Mouse (Mus musculus) left cerebral cortex, adult 8-10 months (tissue): ENCODE results near the gene Rcan1. TPM values are rescaled to one million over a fixed set of nuclear protein-coding genes. Genes with fewer than 3 reads are reported as not detected.
"Not testable (repeated sequence)": the region's sequence is repeated elsewhere in the genome, so short reads cannot be mapped to it uniquely, and the experiment has no call there.

Source experiments
- DNase-seq, 2 experiments: peaks; one replicate each; pipeline ENCODE4 v3.0.0; 2022; ENCODE audit warnings: low spot score in 2 of 2
- total RNA-seq, 4 experiments: library from RNA; stranded (reverse); gene quantifications; 2 replicates each; pipeline ENCODE4 v1.2.4; 2022

Rcan1 gene
- 10 to 100 TPM; 50.9 to 58.6 (median 52.5) TPM for total RNA-seq

DNA sequence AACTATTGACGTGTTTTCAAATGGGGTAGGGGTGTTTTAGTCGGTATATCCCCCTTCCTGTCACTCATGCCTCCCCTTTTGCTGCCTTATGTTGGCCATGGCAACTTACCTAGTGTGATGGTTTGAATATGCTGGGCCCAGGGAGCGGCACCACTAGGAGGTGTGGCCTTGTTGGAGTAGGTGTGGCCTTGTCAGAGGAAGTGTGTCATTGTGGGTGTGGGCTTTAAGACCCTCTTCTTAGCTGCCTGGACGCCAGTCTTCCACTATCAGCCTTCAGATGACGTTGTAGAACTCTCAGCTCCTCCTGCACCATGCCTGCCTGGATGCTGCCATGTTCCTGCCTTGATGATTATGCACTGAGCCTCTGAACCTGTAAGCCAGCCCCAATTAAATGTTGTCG lies at the start of gene Rcan1:
Rcan1 (minus strand) TSS at position 162 of the 400 bp plus-strand sequence.
- DNase-seq: no peak

DNA sequence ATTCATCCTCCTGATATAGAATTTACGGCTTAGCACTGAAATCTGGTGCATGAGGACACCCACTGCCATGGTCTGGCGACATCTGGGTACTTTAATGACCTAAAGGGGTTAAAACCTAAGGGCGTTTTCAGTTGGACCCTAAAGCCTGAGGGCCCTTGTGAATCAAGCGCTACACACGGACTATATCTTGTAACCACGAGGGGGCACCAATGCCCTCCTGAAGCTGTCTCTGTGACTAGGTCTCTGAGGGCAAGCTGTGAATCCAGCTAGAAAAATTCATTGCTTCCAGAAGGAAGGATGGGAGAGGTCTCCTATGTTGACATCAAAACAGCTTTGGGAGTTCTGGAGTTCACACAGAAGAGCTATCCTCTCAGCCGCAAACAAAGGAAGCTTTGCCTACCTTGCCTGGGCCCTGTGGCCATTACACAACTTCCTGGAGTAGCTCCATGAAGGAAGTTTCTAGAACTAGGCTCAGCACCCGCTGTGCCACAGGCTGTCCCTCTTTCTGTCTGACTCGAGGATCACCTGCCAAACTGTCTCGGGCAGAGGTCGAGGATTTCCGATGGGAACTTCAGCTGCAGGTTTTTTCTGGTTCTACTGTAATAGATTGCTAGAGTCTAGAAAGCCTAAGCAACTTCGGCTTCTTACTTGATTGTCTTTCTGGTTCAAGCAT lies 49.3 kb upstream of the Rcan1 start:
- no peak for DNase-seq

DNA sequence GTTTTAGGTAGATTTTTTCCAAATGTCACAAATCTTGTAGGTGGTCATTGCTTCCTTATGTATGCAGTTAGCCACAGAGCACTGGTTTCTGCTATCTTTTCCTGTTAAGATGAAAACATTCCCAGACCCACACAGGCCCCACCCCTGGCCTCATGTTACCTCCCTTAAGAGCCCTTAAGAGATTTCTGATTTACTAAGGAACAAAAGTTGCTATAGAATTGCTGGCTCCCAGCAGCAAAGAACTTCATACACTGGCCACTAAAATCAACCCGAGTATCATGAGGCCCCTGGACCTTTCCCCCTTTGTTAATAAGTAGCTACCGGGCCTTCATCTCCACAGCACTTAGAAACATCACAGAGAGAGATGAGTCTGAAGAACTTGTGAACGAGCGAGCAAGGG lies 48.1 kb upstream of the Rcan1 start:
- no peak for DNase-seq

DNA sequence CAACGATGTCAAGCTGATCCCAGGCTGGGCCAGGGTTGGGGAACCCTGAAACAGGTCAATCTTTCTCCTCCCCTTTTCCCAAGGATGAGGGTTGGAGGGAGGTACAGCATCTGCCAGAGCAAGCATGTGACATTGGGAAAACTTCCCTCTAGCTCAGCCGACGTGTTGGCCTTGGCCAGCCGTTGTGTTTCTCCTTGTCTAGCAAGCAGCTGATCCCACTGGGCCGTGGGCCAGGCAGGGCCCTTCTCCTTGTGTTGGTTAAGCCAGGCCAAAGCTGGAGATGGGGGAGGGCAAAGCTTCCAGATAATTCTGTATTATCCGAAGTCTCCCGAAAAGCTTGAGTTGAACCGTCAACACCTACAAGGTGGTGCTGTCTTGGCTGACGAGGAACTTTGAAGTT lies 45.5 kb upstream of the Rcan1 start:
- DNase-seq: no peak

DNA sequence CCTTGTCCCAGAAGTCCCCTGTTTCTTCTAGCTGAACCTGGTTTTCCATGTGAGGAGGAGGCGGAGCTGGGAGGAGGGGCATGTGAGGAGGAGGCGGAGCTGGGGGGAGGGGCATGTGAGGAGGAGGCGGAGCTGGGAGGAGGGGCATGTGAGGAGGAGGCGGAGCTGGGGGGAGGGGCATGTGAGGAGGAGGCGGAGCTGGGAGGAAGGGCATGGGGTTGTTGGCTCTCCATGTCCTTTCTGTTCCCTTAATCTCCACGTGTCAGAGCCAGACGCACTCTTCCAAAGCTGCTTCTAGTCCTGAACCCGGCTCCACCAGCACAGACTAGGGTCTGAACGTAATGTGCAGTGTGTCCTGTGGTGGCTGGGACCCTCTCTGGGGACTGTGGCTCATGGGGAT lies 44.2 kb upstream of the Rcan1 start:
- not testable (repeated sequence) for DNase-seq

DNA sequence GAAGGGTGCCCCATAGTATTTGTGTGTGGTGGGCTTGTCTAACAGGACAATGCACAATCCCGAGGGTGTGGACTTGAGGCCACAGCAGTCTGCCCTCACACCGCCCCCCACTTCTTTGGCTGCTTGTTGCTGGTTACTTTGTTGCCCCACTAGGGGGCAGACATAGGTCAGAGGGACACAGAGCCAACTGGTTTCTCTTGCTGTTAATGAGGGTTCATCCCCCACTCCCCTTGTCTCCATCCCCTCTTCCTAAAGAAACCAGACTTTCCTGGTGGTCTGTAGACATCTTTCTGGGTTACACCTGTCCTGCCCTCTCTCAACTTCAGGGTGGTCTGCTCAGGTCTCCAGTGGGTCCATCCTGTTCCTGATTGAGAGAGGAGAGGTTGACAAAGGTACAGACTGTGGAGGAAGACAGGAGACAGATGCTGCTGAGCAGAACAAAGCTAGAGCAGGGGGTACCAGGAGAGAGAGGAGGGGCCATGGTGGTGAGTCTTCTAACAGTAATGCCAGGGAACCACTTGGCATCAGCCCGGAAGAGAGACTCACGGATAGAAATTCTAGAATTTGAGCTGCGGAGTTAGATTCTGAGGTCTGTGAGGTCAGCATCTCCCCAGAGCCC lies 41.2 kb upstream of the Rcan1 start:
- no peak for DNase-seq

DNA sequence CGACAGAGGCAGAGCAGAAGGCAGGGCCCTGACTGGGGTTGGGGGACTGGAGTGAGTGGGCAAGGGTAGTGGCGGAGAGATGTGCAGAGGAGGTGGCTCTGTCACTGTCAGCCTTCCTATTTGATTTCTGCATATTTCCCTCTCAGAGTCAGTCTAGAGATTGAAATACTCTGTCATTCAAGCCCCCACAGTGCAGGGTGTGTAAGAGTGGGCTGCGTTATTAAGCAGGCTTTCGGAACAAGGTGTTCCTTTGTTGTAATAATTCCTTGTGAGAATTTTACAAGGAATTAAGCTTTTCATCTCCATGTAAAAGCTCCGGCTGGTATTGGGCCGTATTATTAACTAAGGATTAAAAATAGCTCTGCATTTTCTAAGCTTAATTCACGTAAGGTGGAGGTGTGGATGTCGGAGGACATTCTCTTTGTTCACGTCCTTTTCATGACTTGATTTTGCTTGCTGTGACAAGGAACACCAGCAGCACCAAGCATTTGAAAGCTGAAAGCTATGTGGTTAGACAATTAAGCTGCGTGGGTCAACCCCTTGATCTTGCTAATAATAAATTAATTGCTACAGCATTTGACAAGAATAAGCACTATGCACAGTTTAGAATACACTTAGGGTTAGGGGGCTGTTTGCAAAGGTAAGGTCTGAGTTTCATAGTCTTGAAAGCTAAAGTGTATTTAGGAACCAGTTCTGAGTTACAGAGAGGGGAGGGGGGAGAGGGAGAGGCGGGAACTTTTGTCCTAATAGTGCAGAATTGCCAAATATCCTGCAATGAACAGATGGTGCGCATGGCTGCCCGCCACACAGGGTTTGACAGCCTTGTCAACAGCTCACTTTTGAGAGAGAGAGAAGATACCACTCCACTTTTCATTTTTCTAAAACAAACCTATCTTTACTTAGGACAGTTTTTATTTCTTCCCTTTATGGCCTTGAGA lies 40.4 kb upstream of the Rcan1 start:
- no peak for DNase-seq

DNA sequence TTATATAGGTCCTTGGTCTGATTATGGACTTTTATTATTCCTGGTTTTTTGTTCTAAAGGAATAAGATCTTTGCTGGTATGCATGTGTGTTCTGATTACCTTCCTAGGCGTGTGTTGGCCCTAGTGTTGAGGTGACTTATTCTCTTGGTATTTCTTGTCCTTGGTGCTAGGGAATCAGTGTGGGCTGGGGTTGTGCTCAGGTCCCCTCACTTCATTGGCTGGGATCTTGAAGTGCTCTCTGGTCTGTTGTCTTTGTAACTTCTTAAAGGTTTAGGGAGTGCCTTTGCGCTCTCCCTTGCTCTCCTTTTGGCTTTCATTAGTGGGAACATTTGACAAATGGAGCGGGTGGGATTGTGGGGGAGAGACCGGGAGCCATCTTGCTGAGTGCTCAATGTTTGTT lies 36.9 kb upstream of the Rcan1 start:
- DNase-seq: no peak

DNA sequence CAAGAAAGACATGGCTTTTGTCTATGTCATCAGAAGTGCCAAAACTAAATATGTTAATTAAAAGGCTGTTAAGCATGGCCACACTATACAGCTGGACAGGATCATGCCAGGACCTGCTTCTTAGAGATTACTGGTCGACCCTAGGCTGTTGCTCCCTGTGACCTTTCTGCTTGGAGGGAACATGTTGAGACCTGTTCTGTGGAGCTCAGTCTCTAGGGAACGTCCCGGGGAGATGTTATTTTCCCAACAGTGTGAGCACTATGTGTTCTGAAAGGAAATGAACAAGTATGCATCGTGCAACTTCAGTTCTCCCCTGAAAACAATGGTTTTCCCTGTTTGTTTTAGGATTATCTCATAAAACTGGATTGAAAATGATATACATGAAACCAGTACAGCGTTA lies 32.4 kb upstream of the Rcan1 start:
- no peak for DNase-seq

DNA sequence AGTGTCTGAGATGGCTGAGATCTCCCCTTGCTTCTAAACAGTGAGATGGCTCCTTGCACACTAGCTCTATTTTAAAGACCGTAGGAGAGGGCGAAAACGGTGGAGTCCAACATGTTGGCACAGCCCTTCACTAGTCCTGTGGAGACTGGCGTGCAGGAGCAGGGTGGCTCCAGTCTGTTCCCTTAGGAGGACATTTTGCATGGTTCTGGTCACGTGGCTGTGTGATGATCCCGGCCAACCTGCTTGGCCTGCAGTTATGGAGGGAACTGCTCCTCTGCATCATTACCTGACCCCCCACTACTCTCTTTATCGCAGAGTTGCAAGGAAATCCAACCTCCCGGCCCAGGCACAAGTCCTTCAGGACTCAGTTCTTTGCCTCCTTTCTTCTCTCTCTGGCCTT lies 29.9 kb upstream of the Rcan1 start:
- no peak for DNase-seq

DNA sequence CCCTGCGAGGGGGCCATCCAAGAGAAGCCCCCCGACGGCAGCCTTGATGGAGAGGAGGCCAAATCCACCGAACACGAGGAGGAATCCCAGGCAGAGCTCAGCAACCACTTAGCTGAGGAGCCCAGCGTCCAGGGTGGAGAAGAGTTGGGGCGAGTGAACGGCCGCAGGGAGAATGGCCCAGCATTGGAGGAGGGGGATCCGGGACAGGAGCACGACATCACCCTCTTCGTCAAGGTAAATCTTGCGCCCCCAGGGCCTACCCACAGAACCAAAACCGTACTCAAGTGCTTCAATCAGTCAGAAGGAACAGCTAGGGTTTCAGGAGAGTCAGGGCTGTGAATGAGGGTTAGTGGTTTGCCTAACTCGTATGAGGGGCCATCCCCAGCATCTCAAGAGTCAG lies 28.7 kb upstream of the Rcan1 start:
- DNase-seq: no peak

DNA sequence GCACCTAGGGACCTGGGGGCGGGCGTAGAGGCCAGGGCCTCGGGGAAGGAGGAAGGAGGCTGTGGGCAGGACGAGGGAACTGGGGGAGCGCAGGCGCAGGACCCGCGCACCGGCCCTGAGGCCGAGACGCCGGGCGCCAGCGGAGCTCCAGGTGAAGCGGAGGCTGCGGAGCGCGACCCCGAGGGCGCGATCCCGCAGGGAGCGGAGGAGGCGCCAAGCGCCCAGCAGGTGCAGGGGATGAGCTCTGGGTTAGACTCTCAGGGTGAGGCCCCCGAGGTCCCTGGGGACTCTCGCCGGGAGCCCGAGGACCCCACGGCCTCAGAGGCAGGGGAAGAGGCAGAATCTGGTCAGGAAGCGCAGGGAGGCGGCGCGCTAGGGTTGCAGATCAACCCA lies 27.9 kb upstream of the Rcan1 start:
- DNase-seq: no peak

DNA sequence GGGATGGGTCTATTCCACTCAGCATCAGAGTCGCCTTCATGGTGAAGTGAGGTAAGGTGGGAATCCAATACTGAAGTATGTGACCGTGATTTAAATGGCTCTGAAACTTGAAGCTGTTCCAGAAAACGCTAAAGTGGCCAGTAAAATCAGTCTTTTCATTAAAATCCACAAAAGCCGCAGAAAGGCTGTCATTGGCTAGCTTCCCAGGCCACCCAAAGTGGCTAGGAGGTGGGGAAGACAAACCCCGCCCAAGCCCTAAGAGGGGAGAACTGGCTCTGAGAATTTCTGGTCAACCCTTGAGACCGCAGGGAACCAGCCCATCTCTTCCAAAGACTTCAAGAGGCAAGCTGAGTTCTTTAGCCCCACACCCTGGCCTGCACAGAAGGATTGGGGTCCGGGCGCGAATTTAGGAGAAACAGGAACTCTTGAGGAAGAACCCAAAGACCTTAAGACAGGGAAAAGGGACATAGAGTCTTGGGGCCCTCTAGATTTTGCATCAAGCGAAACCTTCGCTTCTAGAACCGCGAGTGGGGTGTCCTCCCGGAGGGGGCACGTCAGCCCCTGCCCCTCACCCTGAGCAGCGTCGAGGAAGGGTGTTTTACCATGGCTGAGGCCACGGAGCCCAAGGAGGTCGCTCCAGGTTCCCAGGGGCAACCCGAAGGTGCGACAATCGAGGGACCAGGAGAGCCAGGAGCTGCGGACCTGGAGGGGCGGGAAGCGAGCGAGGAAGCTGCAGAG lies 27.4 kb upstream of the Rcan1 start:
- DNase-seq: no peak

DNA sequence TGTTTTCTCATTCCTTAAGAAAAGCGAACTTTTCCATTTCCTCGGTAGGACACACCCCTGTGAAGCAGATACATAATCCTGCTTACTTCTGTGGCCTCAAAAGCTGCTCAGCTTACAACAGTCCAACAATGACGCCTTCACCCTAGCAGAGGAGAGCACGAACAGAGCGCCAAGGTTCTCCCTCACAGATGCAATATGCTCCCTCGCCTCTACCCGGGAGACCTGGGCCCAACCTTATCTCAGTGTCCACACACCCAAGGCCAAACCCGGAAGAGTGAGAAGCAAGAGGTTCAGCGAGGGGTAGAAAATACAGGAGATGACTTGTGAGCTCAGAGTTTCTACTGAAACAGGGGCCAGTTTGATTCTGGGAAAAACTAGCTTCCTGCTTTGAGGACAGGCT lies 18.7 kb upstream of the Rcan1 start:
- DNase-seq: no peak

DNA sequence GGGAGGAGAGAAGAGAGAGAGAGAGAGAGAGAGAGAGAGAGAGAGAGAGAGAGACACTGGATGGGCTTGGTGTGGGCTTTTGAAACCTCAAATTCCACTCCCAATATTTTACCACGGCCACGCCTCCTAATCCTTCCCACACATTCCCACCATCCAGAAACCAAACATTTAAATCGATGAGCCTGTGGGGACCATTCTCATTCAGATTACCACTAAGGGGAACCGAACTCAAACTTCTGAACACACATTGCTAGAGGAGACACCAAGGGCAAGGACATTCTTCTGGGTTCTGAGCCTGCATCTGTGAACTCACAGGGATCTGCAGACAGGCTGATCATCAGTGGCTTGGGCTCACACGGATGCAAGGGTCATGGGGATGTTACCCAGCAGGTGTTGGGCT lies 17.8 kb upstream of the Rcan1 start:
- no peak for DNase-seq

DNA sequence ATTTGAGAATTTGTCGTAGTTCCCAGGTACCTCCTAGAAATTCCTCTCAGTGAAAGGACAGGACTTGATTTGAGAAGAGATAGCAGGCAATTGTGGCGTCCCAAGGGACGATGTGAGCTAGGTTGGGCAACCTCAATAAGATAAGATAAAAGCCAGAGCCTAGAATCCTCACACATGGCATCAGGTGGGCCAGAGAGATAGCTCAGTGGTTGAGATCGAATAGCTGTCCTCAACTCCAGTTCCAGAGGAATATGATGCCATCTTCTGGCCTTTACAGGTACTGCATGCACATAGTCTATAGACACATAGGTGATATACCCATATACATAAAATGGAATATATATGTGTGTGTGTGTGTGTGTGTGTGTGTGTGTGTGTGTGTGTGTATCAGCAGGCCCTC lies 16.8 kb upstream of the Rcan1 start:
- DNase-seq: no peak

DNA sequence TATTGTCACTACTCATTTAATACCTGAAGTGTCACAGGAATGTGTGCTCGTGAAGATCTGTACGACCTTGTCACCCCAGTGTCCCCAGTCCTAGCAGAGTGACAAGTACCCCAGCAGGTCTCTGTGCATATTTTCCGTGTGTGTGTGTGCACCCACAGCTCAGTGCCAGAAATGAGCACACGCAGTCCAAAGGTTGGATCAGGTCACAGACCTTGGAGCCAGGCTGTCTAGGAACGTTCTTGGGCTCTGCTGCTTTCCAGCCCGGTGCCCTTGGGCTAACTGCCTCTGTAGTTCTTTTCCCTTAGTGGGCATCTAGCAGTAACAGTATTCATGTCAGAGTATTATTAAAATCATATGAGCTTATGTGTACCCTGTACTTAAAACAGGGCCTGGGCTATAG lies 16.4 kb upstream of the Rcan1 start:
- no peak for DNase-seq

DNA sequence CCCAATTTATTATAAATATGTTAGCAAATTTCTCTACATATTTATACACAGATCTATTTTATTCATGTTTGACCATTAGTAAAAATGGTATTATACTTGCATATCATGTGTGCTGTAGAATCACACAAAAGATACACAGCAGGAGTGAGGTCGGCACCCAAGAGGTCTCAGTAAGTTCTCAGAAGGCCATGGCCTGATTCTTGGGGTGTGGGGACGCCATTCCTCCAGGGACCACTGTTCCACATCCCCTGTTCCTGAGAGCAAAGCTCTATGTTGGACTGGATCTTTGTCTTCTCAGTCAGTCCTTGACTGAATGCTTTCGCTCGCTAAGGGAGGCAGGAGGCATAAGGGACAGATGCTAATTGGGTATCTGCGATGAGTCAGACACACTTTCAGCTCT lies 14.8 kb upstream of the Rcan1 start, which contains the start of gene Clic6:
Clic6 (plus strand) TSS at position 301 of the 400 bp plus-strand sequence.
- DNase-seq: no peak

DNA sequence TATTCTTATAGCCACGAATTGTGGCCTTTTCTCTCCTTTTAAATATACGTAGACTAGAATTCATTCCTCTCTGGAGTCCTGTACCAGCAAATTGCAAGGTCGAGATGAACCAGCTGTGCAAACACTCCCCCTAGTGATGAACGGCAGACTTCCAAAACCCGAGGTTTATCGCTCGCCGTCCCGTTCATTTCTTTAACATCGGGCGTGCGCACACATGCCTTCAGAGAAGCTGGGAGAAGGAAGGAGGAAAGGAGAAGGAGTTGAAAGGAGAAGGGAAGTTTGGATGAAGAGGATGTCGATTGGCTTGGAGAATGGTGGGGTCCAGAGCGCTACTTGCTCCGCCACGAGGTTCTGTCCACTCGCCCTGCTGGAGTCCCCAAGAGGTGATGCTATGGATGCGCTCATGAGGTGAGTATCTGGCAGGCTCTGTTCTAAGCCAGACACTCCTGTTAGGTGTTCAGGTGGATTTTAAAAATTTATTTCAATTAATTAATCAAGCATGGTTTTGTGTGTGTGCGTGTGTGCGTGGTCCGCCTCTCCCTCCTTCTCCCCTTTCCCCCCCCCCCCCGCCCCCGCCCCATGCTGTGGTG lies 8.0 kb upstream of the Rcan1 start:
- no peak for DNase-seq

DNA sequence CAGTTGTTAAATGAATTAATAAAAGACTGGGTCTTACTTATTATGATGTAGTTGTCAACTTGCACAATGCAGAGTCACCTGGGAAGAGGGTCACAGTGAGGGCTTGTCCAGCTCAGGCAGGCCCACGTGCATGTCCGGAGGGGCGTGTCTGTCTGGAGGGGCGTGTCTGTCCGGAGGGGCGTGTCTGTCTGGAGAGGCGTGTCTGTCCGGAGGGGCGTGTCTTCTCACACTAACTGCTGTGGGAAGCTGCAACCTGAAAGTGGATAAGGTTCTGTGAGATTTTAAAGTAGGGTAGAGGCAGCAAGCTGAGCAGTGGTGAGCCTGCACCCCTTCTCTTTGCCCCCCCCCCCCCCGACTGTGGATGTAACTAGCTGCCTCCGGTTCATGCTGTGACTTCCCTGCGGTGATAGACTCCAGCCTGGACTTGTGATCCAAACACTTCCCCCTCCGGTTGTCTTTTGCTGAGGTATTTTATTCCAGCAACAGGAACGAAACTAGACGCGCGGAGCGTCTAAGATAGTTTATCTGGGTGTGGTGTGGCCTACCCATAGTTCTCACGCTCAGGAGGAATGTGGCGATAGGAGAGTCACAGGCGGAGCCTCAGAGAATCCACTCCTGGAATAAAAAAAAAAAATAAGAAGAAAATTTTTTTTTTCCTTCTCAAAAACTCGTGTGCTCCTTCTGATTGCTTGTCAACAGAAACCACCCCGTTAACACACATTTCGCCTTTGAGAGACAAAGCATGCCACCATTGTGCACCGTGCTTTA lies 4.6 kb upstream of the Rcan1 start:
- DNase-seq: no peak

DNA sequence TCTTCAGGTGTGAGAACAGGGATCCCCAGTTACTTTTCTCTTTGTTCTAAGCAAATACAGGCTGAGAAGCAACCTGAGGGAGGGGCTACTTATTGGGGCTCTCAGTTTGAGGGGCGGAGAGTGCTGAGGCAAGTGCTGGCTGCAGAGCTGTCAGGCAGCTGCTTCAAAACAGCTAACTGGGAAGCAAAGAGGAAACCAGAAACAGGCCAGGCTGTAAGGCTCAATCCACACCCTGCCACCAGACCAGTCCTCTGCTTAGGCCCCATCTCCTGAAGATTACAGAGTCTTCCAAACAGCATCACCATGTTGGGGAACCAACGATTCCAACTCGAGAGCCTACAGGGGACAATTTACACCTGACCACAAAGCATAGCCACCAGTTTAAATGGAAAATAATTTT lies 2.2 kb upstream of the Rcan1 start:
- no peak for DNase-seq
